Mouse (Mus musculus) CD4-positive helper T cell, adult 2 months (primary cell): ENCODE measurements around the gene Supt4a.

Source experiments
- DNase-seq: peaks from one replicate; pipeline ENCODE4 v3.0.0-alpha.2; 2012; ENCODE audit warnings: low read depth, missing footprints, low spot score

Supt4a gene

DNA sequence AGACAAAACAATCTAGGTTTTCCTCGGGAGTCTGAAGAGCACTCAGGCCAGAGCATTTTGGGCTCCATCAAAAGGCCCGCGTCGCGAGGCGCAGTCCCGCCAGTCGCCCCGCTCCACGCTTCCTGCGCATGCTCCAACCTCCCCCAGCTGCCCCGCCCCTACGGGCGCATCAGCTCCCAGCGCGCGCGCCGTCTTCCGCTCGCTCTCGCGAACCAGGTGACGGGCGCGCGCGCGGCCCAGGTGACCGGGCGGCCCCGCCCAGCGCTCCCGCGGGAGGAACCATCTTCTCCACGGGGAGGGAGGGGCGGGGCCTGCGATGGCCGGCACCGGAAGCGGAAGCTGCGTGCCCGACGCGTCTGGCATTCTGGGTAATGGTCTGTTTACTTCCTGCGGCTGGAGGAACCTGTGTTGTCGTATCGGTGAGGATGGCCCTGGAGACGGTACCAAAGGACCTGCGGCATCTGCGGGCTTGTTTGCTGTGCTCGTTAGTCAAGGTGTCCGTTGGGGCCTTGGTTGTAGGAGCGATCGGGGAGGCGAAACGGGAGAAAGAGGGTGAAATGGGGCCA lies at the start of gene Supt4a:
Gene Supt4a, plus strand, starts transcription at position 378 of the 566 bp plus-strand sequence.
- peak; percentile 99 for DNase-seq

DNA sequence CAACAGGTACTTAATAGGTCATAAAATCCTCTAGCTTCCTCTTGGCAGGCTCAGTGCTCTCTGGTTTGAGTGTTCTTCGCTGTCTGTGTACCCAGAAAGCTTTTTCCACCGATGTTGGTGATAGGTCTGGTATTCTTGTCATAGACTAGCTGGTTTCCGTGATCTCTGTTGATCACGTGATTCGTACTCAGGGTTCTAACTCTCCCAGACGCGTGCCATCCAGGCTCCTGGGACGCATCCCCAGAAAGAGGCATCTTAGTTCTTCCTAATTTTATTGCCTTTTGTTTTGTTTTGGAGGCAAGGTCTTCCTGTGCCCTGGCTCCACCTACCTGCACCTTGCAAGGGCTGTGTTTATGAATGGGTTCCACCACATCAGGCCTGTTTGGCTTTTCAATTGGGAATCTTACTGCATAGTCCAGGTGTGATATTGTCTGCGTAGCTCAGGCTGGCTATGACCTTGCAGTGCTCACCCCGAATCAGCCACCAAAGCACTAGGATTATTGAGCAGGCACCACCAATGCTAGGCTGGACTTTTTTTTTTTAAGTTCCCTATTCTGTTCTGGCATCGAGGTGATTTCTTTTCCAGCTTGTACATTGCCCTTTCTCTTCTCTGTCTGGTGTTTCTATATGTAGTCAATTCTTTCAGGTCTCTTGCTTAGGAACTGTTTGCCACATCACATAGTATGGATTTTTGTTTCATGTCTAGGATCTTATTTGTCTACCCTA lies 48.7 kb upstream of the Supt4a start:
- DNase-seq, result no peak

DNA sequence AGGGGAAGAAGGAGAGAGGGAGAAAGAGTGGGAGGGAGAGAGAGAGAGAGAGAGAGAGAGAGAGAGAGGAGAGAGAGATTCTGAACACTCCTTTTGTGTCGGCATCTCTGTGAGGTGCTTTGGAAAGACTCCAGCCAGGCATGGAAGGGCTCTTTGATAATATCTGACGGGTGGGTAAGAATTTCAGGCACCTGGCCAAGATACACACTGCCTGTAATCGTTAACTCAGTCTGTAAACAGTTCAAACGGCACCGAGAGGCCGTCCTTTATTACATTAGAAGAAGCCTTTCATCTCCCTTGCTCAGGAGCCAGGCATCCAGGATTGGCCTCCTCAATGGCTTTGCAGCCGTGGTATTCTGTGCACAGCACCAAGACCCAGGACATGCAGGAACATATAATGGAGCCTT lies 47.9 kb upstream of the Supt4a start:
- DNase-seq, result no peak

DNA sequence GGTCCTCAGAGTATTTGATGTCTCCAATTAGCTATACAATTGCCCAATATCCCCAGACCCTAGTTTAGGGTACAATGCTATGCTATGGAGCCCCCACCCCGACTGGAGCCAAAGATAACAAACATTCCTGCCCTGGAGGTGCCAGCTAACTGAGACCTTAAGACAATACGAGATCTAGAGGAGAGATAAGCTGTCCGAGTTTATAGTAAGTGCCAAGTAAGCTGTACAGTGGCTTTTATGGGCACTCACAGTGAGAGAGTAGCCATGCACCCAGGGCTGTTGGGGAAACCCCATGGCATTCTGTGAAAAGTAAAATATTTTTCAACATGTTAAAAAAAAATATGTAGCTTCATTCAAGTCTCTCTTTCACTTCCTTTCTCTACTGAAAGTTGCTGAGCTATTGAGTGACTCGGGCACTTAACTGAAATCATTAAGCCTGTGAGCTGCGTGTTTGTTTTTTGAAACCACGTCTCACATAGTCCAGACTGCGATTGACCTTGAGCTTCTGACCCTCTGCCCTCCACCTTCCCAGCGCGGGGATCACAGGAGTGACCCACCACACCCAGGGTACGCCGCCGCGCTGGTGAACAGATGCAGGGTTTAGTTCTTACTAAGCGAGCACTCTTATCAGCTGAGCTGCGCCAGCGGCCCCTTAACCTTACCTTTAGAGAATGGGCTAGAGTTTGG lies 47.2 kb upstream of the Supt4a start:
- DNase-seq, result peak; percentile 32

DNA sequence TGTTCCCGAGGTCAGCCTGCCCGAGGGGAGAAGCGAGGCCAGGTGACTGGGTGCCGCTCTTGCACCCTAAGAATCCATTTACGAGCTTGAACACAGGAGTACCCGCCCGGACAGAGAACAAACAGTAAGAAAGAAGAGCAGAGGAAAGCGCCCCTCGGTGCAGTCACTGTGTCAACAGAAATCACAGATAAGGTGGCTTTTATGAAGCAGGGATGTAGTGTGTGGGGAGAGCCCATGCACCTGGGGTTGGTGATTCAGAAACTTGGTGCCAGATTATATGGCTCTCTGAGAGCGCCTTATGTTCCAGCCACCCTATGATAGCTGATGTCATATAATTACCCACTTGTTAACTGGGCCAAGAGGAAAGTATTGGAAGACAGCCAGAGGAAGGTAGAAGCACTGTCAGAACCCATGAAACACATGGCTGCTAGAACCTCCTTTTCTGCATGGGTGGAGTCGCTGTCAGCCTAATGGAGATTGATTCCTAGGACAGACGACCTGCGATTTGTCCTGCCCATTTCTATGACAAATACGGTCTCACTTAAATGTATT lies 40.1 kb upstream of the Supt4a start:
- no peak for DNase-seq

DNA sequence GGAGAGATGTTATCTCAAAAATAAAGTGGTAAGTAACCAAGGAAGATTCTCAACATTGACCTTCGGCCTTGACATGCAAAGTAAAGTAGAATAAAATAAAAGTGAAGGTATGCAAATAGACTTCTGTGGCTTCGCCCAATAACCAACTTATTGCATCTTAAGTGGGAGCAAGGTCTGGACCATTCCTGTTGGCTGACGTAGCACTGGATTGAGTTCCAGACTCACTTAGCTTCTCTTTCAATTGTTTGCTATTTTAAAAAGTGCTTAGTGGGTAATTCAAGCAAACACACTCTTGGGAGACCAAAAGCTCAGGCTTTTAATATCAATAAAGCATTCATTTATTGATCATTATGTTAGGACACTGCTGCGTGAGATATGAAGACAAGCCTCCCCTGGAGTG lies 39.2 kb upstream of the Supt4a start:
- no peak for DNase-seq

DNA sequence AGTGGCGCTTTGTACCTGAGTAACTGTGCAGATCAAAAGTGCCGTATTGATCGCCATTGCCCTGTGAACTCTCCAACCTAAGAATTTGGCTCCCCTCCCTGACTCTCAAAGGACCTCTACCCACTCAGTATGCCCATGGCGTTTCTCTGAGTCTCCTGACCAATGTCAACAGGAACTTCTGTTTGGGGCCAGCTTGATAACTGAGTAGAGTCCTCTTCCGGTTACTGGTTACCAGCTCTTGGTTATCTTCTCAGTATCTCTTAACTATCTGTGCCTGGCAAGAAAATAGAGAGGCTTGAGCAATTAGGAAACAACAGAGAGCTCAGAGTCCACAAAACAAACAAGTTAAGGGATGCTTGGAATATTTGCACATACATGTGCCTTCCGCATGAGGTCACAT lies 36.2 kb upstream of the Supt4a start:
- no peak for DNase-seq

DNA sequence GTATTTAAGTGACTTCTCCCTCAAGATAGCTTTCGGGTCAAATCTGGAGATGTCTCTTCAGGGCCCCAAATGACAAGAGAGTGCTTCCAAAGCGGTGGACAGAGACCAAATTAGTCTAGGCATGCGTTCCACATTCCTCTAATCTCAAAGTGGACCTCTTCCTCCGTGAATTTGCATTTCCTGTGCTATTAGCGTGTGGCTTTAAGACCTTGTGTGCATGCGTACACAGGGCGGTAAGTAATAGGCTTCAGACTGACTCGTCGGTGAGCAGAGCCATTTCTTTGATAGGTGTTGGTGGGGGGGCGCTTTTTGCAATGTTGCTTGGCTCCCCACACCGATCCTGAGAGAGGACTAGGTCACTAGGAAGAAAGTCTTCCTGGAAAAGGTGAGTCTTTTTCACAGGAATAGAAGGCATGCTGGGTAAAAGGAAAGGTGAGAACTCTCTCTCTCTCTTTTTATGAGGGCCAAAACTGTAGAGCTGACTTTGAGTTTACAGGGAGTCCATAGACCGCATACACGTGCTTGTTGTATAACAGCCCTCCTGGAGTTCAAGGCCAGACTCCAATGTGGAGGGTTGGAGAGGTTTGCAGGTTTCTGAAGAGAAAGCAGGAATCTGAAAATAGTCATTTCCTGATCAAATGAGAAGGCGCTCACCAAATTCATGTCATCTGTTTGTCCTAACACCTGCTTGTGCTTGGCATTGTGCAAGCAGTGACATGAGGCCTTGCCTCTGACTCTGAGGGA lies 35.3 kb upstream of the Supt4a start:
- no peak for DNase-seq

DNA sequence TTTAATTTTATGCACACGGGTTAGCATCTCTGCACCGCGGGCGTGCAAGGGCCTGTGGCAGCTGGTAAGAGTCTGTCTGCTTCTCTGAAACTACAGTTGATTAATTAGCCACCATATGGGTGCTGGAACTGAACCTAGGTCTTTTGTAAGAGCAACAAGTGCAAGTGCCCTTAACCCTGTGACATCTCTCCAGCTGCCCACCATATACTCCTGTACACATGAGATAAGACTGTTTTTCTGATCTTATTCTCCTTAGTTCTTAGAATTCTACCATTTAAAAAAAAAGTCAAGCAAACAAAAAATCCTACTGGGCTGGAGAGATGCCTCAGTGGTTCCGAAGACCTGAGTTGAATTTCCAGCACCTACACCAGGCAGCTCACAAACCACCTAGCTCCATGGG lies 33.7 kb upstream of the Supt4a start:
- no peak for DNase-seq

DNA sequence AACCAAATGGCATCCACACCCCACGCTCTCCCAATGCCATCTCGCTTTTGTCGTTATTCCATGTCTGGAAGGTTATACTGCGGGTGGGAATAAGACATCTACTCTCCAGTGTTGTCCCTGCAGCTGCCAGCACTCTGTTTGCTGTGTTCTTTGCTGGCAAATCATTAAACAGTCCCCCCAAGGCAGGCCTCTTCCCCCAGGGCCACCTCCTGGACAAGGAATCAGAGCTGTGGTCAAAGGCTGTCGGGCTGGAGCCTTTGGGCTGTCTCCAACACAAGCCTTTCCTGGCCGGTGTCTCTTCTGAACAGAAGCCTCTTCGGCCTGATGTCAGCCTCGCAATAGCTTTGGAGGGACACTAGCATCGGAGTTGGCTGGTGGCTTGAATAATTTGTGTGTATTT lies 33.1 kb upstream of the Supt4a start:
- no peak for DNase-seq

DNA sequence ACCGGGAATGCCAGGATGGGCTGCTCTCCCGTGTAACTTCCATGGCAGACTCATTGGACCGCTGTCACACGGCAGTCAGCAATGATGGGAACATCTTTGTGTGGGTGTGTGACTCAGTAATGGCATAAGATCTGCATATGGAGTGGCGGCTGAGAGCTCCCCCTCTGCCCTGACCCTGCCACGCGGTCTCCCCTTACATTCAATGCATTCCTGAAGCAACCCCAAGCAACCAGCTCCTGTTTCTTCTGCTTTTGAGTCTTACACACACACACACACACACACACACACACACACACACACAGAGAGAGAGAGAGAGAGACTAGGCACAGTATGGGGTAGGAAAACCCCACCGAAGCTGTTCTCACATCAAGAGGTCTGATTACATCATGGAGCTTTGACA lies 29.8 kb upstream of the Supt4a start:
- no peak for DNase-seq

DNA sequence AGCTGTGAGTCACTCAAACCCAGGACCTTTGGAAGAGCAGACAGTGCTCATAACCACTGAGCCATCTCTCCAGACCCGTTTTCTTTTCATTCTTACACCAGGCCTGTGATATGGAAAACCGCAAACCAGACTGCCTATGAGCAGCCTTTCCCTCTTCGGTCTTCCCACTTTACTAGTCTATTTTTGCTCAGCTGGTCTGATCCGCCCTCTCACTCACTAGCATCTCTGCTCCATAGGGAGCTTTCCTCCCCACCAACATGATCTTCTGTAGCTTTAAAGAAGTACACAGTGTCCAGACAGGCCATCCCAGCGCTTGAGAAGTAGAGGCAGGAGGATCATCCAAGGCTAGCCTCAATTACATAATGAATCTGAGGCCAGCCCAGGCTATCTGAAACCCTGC lies 28.4 kb upstream of the Supt4a start:
- DNase-seq, result no peak

DNA sequence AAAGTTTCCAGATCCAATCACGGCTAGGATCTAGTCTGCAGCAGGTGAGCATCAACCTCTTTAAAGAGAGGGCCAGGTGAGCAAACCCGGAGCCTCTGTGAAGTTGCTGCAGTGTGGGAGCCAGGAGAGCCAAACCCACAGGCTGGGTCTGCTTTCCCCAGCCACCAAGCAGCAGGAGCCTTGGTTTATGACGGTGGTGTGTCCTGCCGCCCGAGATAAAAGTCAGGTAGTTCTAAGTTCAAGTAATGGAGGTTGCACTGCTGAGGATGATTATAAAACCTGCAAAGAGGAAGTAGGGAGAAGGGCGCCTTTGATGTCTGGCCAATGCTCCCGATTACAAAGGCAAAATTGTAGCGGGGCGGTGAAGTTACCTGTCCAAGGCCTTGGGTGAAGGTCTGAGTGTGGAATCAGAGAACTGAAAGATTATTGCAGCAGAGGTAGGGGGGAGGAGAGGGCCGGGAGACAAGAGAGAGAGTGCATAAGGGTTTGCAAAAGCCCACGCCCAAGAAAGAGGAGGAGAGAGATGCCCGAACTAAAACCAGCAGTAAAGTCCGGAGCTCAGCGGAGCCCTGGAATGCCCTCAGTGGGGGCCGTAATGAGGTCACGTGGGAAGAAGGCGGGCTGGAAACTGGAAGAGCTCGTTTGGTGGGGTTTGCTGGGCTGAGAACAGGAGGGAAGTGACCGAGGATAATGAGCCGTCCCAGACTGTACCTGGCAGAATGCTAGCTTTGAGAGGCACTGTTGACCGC lies 27.7 kb upstream of the Supt4a start:
- DNase-seq, result no peak

DNA sequence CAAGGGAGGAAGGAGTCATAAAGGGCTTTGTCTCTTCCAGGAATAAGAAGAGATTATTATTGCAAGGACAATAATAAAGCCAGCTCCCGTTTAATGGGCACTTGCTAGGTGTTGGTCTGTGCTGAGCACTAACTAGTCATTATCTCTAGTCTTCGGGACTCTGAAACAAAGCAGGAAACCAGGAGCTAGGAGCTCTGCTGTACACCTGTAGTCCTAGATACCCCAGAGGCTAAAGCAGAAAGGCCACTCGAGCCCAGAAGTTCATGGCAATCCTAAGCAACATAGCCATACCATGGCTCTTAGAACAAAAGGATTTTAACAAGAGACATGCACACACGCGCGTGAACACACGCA lies 27.1 kb upstream of the Supt4a start:
- DNase-seq, result no peak

DNA sequence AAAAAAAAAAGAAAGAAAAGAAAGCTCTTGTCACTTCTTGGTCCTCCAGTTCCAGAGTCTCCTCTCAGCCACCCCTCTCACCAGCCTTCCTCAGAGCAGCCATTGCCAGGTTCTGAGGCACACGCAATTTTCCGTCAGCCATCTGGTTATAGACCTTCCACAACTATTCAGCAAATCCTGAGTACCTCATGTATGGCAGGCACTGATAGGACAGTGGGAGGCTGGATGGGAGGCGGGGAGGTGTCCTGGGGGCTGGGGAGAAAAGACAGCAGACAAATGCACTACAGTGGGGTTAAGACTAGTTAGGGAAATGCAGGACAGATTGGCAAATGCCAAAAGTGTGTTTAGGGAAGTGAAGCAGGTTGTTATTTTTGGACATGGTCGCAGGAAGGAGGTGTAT lies 25.2 kb upstream of the Supt4a start:
- no peak for DNase-seq

DNA sequence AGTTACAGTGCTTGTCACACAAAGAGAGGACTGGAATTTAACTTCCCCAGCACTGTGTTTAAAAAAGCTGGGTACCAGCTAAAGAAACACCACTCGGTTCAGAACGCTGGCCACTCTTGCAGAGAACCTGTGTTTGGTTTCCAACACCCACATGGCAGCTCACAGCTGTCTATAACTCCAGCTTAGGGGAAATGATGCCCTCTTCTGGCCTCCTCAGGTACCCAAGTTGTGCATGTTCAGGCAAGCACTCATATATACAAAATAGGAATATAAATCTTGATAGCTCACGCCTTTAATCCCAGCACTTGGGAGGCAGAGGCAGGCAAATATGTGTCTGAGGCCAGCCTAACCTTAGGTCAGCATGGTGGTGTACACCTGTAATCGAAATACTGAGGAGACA lies 21.4 kb upstream of the Supt4a start:
- DNase-seq, result no peak

DNA sequence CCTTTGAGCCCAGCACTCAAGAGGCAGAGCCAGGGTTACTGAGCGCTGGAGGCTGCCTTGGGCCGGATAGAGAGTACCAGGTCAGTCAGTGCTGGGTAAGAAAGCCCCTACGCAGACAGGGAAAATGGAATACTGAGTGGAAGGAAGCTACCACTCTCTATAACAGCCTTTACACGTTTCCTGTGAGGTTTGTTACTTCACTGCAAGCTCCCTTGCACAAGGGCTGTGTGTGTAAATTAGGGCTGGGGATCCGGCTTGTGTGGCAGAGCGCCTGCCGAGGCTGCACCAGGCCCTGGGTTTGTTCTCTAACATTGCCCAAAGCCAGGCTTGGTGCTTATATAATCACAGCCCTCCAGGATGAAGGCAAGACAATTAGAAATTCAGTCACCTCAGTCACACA lies 17.8 kb upstream of the Supt4a start:
- DNase-seq, result peak; percentile 45

DNA sequence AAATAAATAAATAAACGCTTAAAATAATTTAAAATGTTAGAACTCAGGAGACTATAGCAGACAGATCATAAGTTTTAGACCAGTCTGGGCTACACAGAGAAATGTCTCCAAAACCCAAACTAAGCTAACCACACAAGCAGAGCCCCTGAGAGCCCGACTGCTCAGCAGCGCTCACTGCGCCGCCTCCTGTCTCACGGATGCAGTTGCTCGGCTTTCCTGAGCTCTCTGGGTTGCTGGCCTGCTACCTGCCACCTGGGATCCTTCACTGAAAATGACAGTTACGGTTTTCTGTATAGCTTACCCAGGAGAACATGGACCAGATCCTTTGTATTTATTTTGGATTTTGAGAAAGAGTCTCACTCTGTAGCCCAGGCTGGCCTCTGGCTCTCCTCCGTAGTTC lies 17.0 kb upstream of the Supt4a start:
- peak; percentile 85 for DNase-seq

DNA sequence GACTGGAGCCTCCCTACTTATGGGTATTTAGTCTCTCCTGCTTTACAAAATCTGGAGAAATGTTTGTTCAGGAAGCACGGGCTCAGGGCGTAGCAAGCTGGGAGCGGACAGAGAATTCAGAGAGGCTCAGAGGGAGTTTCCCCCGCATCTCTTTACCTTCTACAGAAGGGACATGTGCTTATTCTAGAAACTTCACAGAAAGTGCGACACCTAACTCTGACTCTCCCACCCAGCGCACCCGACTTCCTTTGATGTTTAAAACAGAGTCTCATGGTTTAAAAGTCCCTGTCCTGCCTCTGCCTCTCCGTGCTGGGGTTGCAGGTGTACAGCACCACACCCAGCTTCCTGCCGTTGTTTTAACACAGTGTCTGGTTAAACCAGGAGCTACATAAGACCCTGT lies 16.5 kb upstream of the Supt4a start:
- peak; percentile 90 for DNase-seq

DNA sequence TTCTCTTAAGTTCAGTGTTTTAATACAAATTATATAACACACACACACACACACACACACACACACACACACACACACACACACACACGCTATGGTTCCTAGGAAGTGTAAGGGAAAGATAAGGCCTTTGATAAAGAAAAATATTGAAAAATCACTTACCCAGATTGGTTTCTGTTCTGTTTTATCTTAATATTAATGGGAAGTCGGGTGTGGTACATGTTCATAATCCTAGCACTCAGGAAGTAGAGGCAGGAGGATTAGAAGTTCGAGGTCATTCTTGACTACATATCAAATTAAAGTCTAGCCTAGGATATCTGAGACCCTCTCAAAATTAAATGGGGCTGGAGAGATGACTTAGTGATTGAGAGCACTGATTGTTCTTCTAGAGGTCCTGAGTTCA lies 15.2 kb upstream of the Supt4a start:
- no peak for DNase-seq

DNA sequence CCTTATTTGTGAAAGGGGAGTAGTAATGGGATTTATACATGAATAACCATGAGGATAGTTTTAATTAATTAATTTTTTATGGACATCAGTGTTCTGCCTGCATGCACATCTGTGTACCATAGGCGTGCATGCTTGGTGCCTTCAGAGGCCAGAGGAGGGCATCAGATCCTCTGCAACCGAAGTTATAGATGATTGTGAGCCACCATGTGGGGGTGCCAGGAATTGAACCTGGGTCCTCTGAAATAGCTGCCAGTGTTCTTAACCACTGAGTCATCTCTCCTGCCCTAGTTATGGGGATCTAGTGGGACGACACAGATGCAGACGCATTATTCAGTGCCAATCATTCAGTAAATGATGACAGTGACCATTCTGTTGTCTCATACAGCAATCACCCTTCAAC lies 14.5 kb upstream of the Supt4a start:
- DNase-seq, result no peak

DNA sequence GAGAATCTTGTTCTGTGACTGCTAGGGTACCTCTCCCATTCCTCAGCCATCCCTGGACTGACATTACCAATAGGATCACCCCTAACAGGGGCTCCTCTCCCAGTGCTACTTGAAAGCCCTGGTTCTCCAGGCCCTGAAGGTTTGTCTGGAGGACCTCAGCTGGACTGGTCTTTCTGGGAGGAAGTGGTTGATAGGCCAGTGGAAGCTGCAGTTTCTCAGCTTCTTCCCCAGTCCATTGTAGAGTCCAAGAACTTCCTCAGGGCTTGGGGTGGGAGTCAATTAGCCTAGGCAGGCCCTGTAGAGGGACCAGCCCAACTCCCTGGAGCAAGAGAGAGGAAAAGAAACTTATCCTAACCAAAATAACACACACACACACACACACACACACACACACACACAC lies 11.8 kb upstream of the Supt4a start:
- DNase-seq, result no peak
